21 mouse cellular contexts compared by ENCODE assay signal in genomic region chr3:32495088-32495770, GRCm38 (mm10). TPM values are rescaled to one million over a fixed set of nuclear protein-coding genes. Genes with fewer than 3 reads are reported as not detected.
DNase-seq lines count a peak whose midpoint lies in the region; ATAC-seq and TF ChIP-seq lines count a peak whose summit lies in the region.
"Had no signal": no experiment of that assay in that cellular context is flagged by ENCODE, and none has a peak within 500 bp of the region (broad histone marks: within the 10 kb centered on the region; RNA-seq: fewer than 3 reads in every experiment).

No protein-coding gene starts in this region.

- no peak overlapping the region for H3K4me3 ChIP-seq in hindbrain, embryonic 11.5 days (ENCODE audit: low read depth, low read length)
- no peak overlapping the region for H3K4me3 ChIP-seq in hindbrain, embryonic 14.5 days (replicated peaks; ENCODE audit: low read length)
- H3K4me3 ChIP-seq in liver, adult 2 months (ENCODE audit: insufficient read depth, low read depth, low read length), result no peak overlapping the region
- no peak overlapping the region for H3K4me3 ChIP-seq in liver, embryonic 12.5 days
- no peak overlapping the region for H3K4me3 ChIP-seq in midbrain, embryonic 14.5 days (replicated peaks; ENCODE audit: low read depth, low read length)
- H3K4me3 ChIP-seq: megakaryocyte, embryonic 14.5 days had no signal

- H3K27ac ChIP-seq in hindbrain, embryonic 11.5 days (ENCODE audit: low read depth, low read length), result no peak overlapping the region
- no peak overlapping the region for H3K27ac ChIP-seq in hindbrain, embryonic 14.5 days
- no peak overlapping the region for H3K27ac ChIP-seq in liver, adult 2 months (replicated peaks; ENCODE audit: insufficient read depth, low read depth, low read length)
- no peak overlapping the region for H3K27ac ChIP-seq in liver, embryonic 12.5 days
- no peak overlapping the region for H3K27ac ChIP-seq in midbrain, embryonic 14.5 days (replicated peaks; ENCODE audit: low read depth, low read length)

- H3K9me3 ChIP-seq in hindbrain, embryonic 11.5 days (ENCODE audit: control insufficient read depth, low read length), result no peaks in the 10 kb centered on the region
- no peaks in the 10 kb centered on the region for H3K9me3 ChIP-seq in hindbrain, embryonic 14.5 days (ENCODE audit: control insufficient read depth, low read length)
- no peaks in the 10 kb centered on the region for H3K9me3 ChIP-seq in liver, embryonic 12.5 days (replicated peaks)
- no peaks in the 10 kb centered on the region for H3K9me3 ChIP-seq in midbrain, embryonic 14.5 days (ENCODE audit: control insufficient read depth, low read length)
- H3K9me3 ChIP-seq: G1E had no signal

- TF ChIP-seq POLR2A in liver, adult 2 months (IDR thresholded peaks at IDR 0.05; ENCODE audit: extremely low read depth, insufficient read depth, low read length), result no peak

- no peak for TF ChIP-seq CTCF in liver, adult 2 months (IDR thresholded peaks at IDR 0.05; ENCODE audit: low read depth, low read length)

- H3K27me3 ChIP-seq in hindbrain, embryonic 11.5 days (ENCODE audit: control insufficient read depth, insufficient read depth, low read length), result no peaks in the 10 kb centered on the region
- H3K27me3 ChIP-seq in hindbrain, embryonic 14.5 days (ENCODE audit: control insufficient read depth, insufficient read depth, low read length), result no peaks in the 10 kb centered on the region
- H3K27me3 ChIP-seq in liver, adult 2 months (ENCODE audit: control insufficient read depth, insufficient read depth, low read length), result no peaks in the 10 kb centered on the region
- H3K27me3 ChIP-seq in liver, embryonic 12.5 days (replicated peaks), result no peaks in the 10 kb centered on the region
- H3K27me3 ChIP-seq in midbrain, embryonic 14.5 days (ENCODE audit: control insufficient read depth, insufficient read depth, low read length), result no peaks in the 10 kb centered on the region
- H3K27me3 ChIP-seq: CH12.LX had no signal

- H3K9ac ChIP-seq in hindbrain, embryonic 11.5 days (ENCODE audit: low read depth, low read length), result no peak overlapping the region
- no peak overlapping the region for H3K9ac ChIP-seq in hindbrain, embryonic 14.5 days
- H3K9ac ChIP-seq in liver, adult 2 months (ENCODE audit: low read depth, low read length), result no peak overlapping the region
- H3K9ac ChIP-seq in liver, embryonic 12.5 days, result no peak overlapping the region
- no peak overlapping the region for H3K9ac ChIP-seq in midbrain, embryonic 14.5 days (replicated peaks; ENCODE audit: low read length)
- H3K9ac ChIP-seq: forebrain, postnatal 0 days; lung, embryonic 14.5 days had no signal

- H3K36me3 ChIP-seq in hindbrain, embryonic 11.5 days (ENCODE audit: control insufficient read depth, insufficient read depth, low read length), result no peaks in the 10 kb centered on the region
- no peaks in the 10 kb centered on the region for H3K36me3 ChIP-seq in hindbrain, embryonic 14.5 days (replicated peaks; ENCODE audit: control insufficient read depth, insufficient read depth)
- no peaks in the 10 kb centered on the region for H3K36me3 ChIP-seq in liver, adult 2 months (ENCODE audit: control insufficient read depth, insufficient read depth, low read length)
- H3K36me3 ChIP-seq in liver, embryonic 12.5 days, result no peaks in the 10 kb centered on the region
- H3K36me3 ChIP-seq in midbrain, embryonic 14.5 days (ENCODE audit: control insufficient read depth, insufficient read depth, low read length), result no peaks in the 10 kb centered on the region
- H3K36me3 ChIP-seq: G1E had no signal

- ATAC-seq in hindbrain, embryonic 11.5 days (ENCODE audit: low FRiP score), result 0 out of 2 replicates have a peak, but pooled peaks have one; percentile 25
- ATAC-seq in hindbrain, embryonic 14.5 days (ENCODE audit: low FRiP score), result no peak
- ATAC-seq in liver, embryonic 12.5 days, result no peak
- ATAC-seq in midbrain, embryonic 14.5 days (ENCODE audit: low FRiP score, low TSS enrichment), result no peak; the same call in 1 of the 2 replicates
- ATAC-seq: activated CD4-positive, CD25-positive, alpha-beta regulatory T cell, adult 4 months had no signal

- 49% methylated on average over 8 of the region's 8 CpGs for WGBS in hindbrain, embryonic 11.5 days
- WGBS in hindbrain, embryonic 14.5 days, result 29% methylated on average over 8 of the region's 8 CpGs
- 47% methylated on average over 8 of the region's 8 CpGs for WGBS in liver, adult 2 months
- 49% methylated on average over 8 of the region's 8 CpGs for WGBS in liver, embryonic 12.5 days (ENCODE audit: insufficient replicate concordance)
- 23% methylated on average over 8 of the region's 8 CpGs for WGBS in midbrain, embryonic 14.5 days

- no peak overlapping the region for H3K4me2 ChIP-seq in hindbrain, embryonic 11.5 days (replicated peaks; ENCODE audit: low read depth, low read length)
- H3K4me2 ChIP-seq in hindbrain, embryonic 14.5 days (replicated peaks), result no peak overlapping the region
- no peak overlapping the region for H3K4me2 ChIP-seq in liver, embryonic 12.5 days
- H3K4me2 ChIP-seq in midbrain, embryonic 14.5 days (ENCODE audit: low read length), result no peak overlapping the region
- H3K4me2 ChIP-seq: liver, embryonic 11.5 days; lung, embryonic 14.5 days had no signal

- DNase-seq in hindbrain, embryonic 11.5 days (ENCODE audit: low spot score), result no peak
- no peak for DNase-seq in hindbrain, embryonic 14.5 days (ENCODE audit: low spot score)
- peak; percentile 95 for DNase-seq in liver, adult 2 months (ENCODE audit: extremely low read depth, low read depth, low spot score)
- DNase-seq in 3T3-L1 (ENCODE audit: low read depth, low spot score), result peak; percentile 35
- DNase-seq in midbrain, embryonic 14.5 days, result peak; percentile 17
- DNase-seq in left cerebral cortex, adult 18-20 months (ENCODE audit: low spot score in 2 of 2), result no peak
- DNase-seq: adrenal gland, adult 8-10 months; cerebellum, adult 18-20 months; cerebellum, postnatal 14 days; forebrain, postnatal 0 days; right cerebral cortex, postnatal 14 days had no signal

- H3K4me1 ChIP-seq in hindbrain, embryonic 11.5 days (replicated peaks; ENCODE audit: control insufficient read depth, insufficient read depth, low read length), result 0 out of 2 replicates have a peak, but pooled peaks cover 2% of the 10 kb centered on the region
- H3K4me1 ChIP-seq in hindbrain, embryonic 14.5 days (replicated peaks; ENCODE audit: control insufficient read depth, insufficient read depth, low read length), result no peaks in the 10 kb centered on the region
- H3K4me1 ChIP-seq in liver, adult 2 months (ENCODE audit: control insufficient read depth, insufficient read depth, low read length), result peaks cover 16% of the 10 kb centered on the region
- no peaks in the 10 kb centered on the region for H3K4me1 ChIP-seq in liver, embryonic 12.5 days
- no peaks in the 10 kb centered on the region for H3K4me1 ChIP-seq in midbrain, embryonic 14.5 days (ENCODE audit: control insufficient read depth, insufficient read depth, low read length)
- H3K4me1 ChIP-seq: megakaryocyte, embryonic 14.5 days had no signal

- no peaks in the 10 kb centered on the region for H3K79me2 ChIP-seq in liver, adult 2 months (ENCODE audit: control insufficient read depth, insufficient read depth, low read length)

RNA-seq across cellular contexts. Expression of gene Kcnmb3, which starts 3.2 kb away (rescaled TPM):
- 0.12 TPM in 1 of 2 replicates, not detected in the other for polyA plus RNA-seq in hindbrain, embryonic 11.5 days (2014; fragmentation: Nextera tagmentation; extraction: Ambion mirVana)
- polyA plus RNA-seq in hindbrain, embryonic 14.5 days (2014; fragmentation: Nextera tagmentation; extraction: Ambion mirVana), result 0.11 TPM in 1 of 2 replicates, not detected in the other
- total RNA-seq in liver, adult 2 months (2014; rRNA removed), result not detected in 2 replicates
- not detected in 2 replicates for polyA plus RNA-seq in liver, adult 2 months (2012; rRNA removed)
- not detected in 2 replicates for polyA plus RNA-seq in liver, embryonic 12.5 days (2016; fragmentation: Nextera tagmentation; extraction: Ambion mirVana)
- 0.12 and 0.16 TPM in 2 replicates for polyA plus RNA-seq in midbrain, embryonic 14.5 days (2014; fragmentation: Nextera tagmentation; extraction: Ambion mirVana)
- under 1 TPM in 1 of 2 experiments, not detected in 1; 0.35 TPM for total RNA-seq in left cerebral cortex, adult 18-20 months (2021)
- total RNA-seq: forebrain, postnatal 0 days; G1E had no signal
- polyA plus RNA-seq: embryonic facial prominence, embryonic 11.5 days; forebrain, postnatal 0 days; G1E; kidney, embryonic 14.5 days; neural tube, embryonic 11.5 days had no signal

RNA-seq across cellular contexts. Expression of gene Zfp639, which starts 14.8 kb away (rescaled TPM):
- 48.0 and 48.1 TPM in 2 replicates for polyA plus RNA-seq in hindbrain, embryonic 11.5 days (2014; fragmentation: Nextera tagmentation; extraction: Ambion mirVana)
- 39.6 and 44.1 TPM in 2 replicates for polyA plus RNA-seq in hindbrain, embryonic 14.5 days (2014; fragmentation: Nextera tagmentation; extraction: Ambion mirVana)
- total RNA-seq in liver, adult 2 months (2014; rRNA removed), result 23.6 and 24.2 TPM in 2 replicates
- polyA plus RNA-seq in liver, adult 2 months (2012; rRNA removed), result 7.6 and 10.8 TPM in 2 replicates
- polyA plus RNA-seq in liver, embryonic 12.5 days (2016; fragmentation: Nextera tagmentation; extraction: Ambion mirVana), result 29.8 and 31.8 TPM in 2 replicates
- polyA plus RNA-seq in midbrain, embryonic 14.5 days (2014; fragmentation: Nextera tagmentation; extraction: Ambion mirVana), result 43.4 and 46.2 TPM in 2 replicates
- total RNA-seq in left cerebral cortex, adult 18-20 months (2021), result 10 to 100 TPM; 33.5 to 33.8 TPM

RNA-seq across cellular contexts. Expression of gene Mfn1, which starts 34.0 kb away (rescaled TPM):
- 31.0 and 39.5 TPM in 2 replicates for polyA plus RNA-seq in hindbrain, embryonic 11.5 days (2014; fragmentation: Nextera tagmentation; extraction: Ambion mirVana)
- polyA plus RNA-seq in hindbrain, embryonic 14.5 days (2014; fragmentation: Nextera tagmentation; extraction: Ambion mirVana), result 34.6 and 41.7 TPM in 2 replicates
- 39.7 and 45.0 TPM in 2 replicates for total RNA-seq in liver, adult 2 months (2014; rRNA removed)
- 10.1 and 11.6 TPM in 2 replicates for polyA plus RNA-seq in liver, adult 2 months (2012; rRNA removed)
- polyA plus RNA-seq in liver, embryonic 12.5 days (2016; fragmentation: Nextera tagmentation; extraction: Ambion mirVana), result 28.0 and 33.4 TPM in 2 replicates
- polyA plus RNA-seq in midbrain, embryonic 14.5 days (2014; fragmentation: Nextera tagmentation; extraction: Ambion mirVana), result 28.8 and 42.6 TPM in 2 replicates
- 100 to 1,000 TPM in 1 of 2 experiments, 10 to 100 TPM in 1; 88.3 to 104 TPM for total RNA-seq in left cerebral cortex, adult 18-20 months (2021)

Comparison
In these comparisons a context has a peak if more than half of its experiments do, and no peak if none do; other contexts are left out.
1. DNase-seq: peak in liver, adult 2 months (single experiment), 3T3-L1 (single experiment) and midbrain, embryonic 14.5 days (single experiment); none in hindbrain, embryonic 11.5 days (single experiment), hindbrain, embryonic 14.5 days (single experiment) and left cerebral cortex, adult 18-20 months (0 of 2).